Mouse (Mus musculus) limb, embryonic 14.5 days (tissue): Measurements from ENCODE around the gene Ccdc184. TPM values are rescaled to one million over a fixed set of nuclear protein-coding genes. Genes with fewer than 3 reads are reported as not detected.

ENCODE experiments used
- ATAC-seq: fragments of 200-750 bp; cut with Nextera tagmentation; 2 replicates; pipeline ENCODE4 v1.8.0; 2017; ENCODE audit warnings: low read depth, moderate number of reproducible peaks, moderate TSS enrichment; ENCODE audit not compliant: low FRiP score
- DNase-seq: peaks from one replicate; pipeline ENCODE4 v3.0.0-alpha.2; 2015; ENCODE audit warnings: low spot score
- H3K27ac ChIP-seq: fragments of 300-500 bp; sonication (generic); replicated peaks from 2 replicates; pipeline ENCODE4 v1.5.1; 2014; ENCODE audit warnings: low read depth, mild to moderate bottlenecking, low read length, moderate library complexity, mixed read lengths
- H3K27me3 ChIP-seq: fragments of 300-500 bp; sonication (generic); 2 replicates; pipeline ENCODE4 v1.6.1; 2014; ENCODE audit warnings: low read length, mixed read lengths; ENCODE audit not compliant: control insufficient read depth, insufficient read depth
- H3K36me3 ChIP-seq: fragments of 300-500 bp; sonication (generic); 2 replicates; pipeline ENCODE4 v1.6.1; 2014; ENCODE audit warnings: mild to moderate bottlenecking, low read length, moderate library complexity, mixed read lengths; ENCODE audit not compliant: control insufficient read depth, insufficient read depth
- H3K4me1 ChIP-seq: fragments of 300-500 bp; sonication (generic); 2 replicates; pipeline ENCODE4 v1.6.1; 2014; ENCODE audit warnings: antibody characterized with exemption, low read length, mixed read lengths; ENCODE audit not compliant: control insufficient read depth, insufficient read depth
- H3K4me2 ChIP-seq: fragments of 300-500 bp; sonication (generic); replicated peaks from 2 replicates; pipeline ENCODE4 v1.6.1; 2014; ENCODE audit warnings: low read depth, mild to moderate bottlenecking, low read length, moderate library complexity; ENCODE audit not compliant: severe bottlenecking
- H3K4me3 ChIP-seq: fragments of 300-500 bp; sonication (generic); replicated peaks from 2 replicates; pipeline ENCODE4 v1.5.1; 2014; ENCODE audit warnings: low read length
- H3K9ac ChIP-seq: fragments of 300-500 bp; sonication (generic); 2 replicates; pipeline ENCODE4 v1.6.1; 2014; ENCODE audit warnings: mild to moderate bottlenecking, low read depth, low read length, moderate library complexity; ENCODE audit not compliant: severe bottlenecking
- H3K9me3 ChIP-seq: fragments of 300-500 bp; sonication (generic); 2 replicates; pipeline ENCODE4 v1.6.1; 2016; ENCODE audit warnings: low read length; ENCODE audit not compliant: control insufficient read depth
- POLR2A ChIP-seq: fragments of 200-500 bp; IDR thresholded peaks from 2 replicates; pipeline ENCODE4 v1.8.0; 2012; ENCODE audit warnings: inconsistent platforms, mild to moderate bottlenecking, moderate library complexity, borderline replicate concordance; ENCODE audit not compliant: insufficient read depth, insufficient read length; ENCODE audit errors: extremely low read depth
- WGBS: fragments of 180-500 bp; shearing (Covaris S2); extraction: QIAGEN DNeasy Blood & Tissue Kit; methylation state at CpG from one replicate; pipeline ENCODE4 v1.1.7; 2014; 5-methylcytosine and 5-hydroxymethylcytosine counted together
- polyA plus RNA-seq, 2 experiments: library from polyadenylated mRNA; depleted of rRNA in 1 of 2; stranded (reverse) in 1 of 2; unstranded in 1 of 2; fragments of >200 nt; fragmentation: Nextera tagmentation in 1 of 2; extraction: Ambion mirVana in 1 of 2; gene quantifications; 2 replicates each; pipeline versions ENCODE4 v1.2.1 to v1.2.3; 2012 to 2014

Ccdc184 gene
- polyA plus RNA-seq (2012; rRNA removed) = 0.23 and 0.33 TPM in 2 replicates
- polyA plus RNA-seq (2014; fragmentation: Nextera tagmentation; extraction: Ambion mirVana) = 0.10 and 0.37 TPM in 2 replicates

DNA sequence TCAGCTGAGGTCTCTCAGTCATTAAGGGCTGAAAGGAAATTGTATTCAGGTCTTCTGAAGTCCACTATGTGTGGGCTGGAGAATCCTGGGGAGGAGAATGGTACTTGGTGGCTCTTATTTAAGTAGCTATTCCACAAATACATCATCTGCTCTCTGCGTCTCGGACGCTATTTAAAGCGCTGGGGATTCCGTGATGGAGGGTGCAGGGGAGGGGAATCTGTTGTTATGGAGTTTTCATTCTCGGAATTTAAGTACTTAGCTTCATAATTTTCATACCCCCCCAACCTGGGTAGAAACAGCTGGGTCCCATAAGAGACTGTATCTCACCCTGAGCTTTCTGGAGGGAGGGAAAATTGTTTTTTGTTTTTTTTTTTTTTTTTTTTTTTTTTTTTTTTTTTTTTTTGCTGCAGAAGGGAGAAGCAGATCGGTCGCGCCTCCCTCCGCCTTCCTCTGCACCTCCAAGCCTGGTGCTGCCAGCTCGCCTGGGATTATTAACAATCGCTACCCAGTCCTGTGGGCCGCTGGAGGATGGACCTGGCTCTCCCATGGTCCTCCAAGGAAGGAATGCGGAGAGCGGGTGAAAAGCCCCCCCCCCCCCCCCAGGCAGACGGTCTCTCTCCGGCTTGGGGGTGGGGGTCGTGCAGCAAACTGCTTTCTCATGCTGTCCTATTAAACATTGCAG lies at the start of gene Ccdc184:
TSS of gene Ccdc184 (plus strand) at position 196 of the 682 bp plus-strand sequence.
- WGBS = 2% methylated on average over 18 of the region's 18 CpGs

DNA sequence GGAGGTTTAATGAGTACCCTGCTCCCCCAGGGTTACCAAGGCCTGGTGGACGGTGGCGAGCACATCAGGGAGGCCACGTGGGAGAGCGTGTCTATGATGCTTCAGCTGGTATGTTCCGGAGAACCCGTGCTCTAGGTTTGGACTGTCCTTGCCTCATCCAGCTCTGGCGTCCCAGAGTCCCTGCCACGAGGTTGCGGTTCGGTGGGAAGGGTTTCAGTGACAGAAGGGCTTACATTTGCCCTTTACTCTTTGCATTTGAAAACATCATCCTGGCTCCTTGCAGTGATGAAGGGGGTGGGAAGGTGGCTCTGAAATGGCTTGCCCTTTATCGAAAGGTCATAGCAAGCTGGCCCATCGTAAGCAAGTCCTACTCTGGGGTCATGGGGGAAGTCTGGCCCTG lies 47.6 kb upstream of the Ccdc184 start:
- H3K4me2 ChIP-seq = no peak overlapping the region
- H3K27me3 ChIP-seq = no peaks in the 10 kb centered on the region
- no peak for TF ChIP-seq POLR2A
- no peak overlapping the region for H3K9ac ChIP-seq
- DNase-seq (no peak), ATAC-seq (no peak)
- 87% methylated on average over 12 of the region's 12 CpGs for WGBS
- H3K9me3 ChIP-seq = no peaks in the 10 kb centered on the region
- H3K36me3 ChIP-seq = peaks cover 93% of the 10 kb centered on the region
- H3K4me1 ChIP-seq = no peaks in the 10 kb centered on the region
- no peak overlapping the region for H3K27ac ChIP-seq
- H3K4me3 ChIP-seq = no peak overlapping the region

More for the DNA sequence above, at the start of gene Ccdc184:
- Histone ChIP-seq H3K9me3 (no peaks in the 10 kb centered on the region), H3K27me3 (peaks cover 58% of the 10 kb centered on the region), H3K27ac (no peak within 1 kb of the TSS), H3K4me1 (no peaks in the 10 kb centered on the region; the same call in 1 of the 2 replicates), H3K4me2 (peak within 1 kb of the TSS; percentile 76), H3K9ac (no peak within 1 kb of the TSS), H3K36me3 (no peaks in the 10 kb centered on the region), H3K4me3 (peak within 1 kb of the TSS; percentile 45)
- ATAC-seq = peak; percentile 12; the same call in 1 of the 2 replicates
- no peak for TF ChIP-seq POLR2A
- DNase-seq = no peak

DNA sequence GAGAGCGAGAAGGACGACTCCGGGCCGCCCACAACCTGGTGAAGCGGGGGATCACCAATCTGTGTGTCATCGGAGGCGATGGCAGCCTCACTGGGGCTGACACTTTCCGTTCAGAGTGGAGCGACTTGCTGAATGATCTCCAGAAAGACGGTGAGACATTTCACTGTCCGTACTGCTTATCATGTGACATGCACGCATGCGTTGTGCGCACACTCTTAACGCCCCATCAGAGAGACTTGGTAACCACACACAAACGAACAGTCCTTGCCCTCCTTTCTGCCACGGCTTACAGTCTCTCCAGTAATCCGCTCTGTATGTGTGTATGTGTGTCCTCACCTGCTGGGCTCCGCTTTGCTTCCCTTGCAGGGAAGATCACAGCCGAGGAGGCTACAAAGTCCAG lies 46.1 kb upstream of the Ccdc184 start:
- Histone ChIP-seq H3K27ac (no peak overlapping the region), H3K4me1 (no peaks in the 10 kb centered on the region), H3K9me3 (no peaks in the 10 kb centered on the region), H3K36me3 (peaks cover 95% of the 10 kb centered on the region), H3K27me3 (no peaks in the 10 kb centered on the region), H3K9ac (no peak overlapping the region), H3K4me2 (no peak overlapping the region), H3K4me3 (no peak overlapping the region)
- 93% methylated on average over 20 of the region's 20 CpGs for WGBS
- DNase-seq (no peak), ATAC-seq (no peak)
- TF ChIP-seq POLR2A = no peak

DNA sequence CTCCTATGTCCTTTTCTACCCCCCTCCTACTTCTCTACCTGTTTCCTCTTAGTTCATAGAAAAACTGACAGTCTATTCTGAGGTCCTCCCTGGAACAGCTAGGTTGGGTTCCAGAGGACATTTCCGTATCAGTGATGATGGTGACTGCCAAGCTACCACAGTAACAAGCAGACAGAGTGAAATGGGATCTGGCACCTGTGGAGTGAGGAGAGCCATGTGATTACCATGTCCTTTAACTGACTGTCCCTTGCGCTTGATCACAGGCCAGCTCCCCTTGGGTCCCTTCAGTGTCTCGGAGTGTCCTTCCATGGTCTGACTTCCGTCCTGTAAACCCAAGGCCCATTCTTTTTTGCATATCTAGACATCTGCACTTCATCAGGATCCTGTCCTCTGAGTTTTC lies 36.0 kb upstream of the Ccdc184 start:
- H3K36me3 ChIP-seq = peaks cover 96% of the 10 kb centered on the region

DNA sequence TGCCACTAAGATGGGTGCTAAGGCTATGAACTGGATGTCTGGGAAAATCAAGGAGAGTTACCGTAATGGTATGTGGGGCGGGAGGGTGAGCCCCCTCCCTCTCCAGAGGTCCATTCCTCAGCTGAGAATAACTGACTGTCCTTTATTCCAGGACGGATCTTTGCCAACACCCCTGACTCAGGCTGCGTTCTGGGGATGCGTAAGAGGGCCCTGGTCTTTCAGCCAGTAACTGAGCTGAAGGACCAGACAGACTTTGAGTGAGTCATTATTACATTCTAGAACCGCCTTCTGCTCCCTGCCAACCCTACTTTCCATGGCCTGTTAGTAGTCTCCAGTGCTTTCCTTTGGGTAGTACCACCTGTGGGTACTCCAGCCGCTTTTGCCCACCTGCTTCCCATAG lies 35.5 kb upstream of the Ccdc184 start:
- WGBS = 93% methylated on average over 7 of the region's 7 CpGs

More for the DNA sequence above, 36.0 kb upstream of the Ccdc184 start:
- Histone ChIP-seq H3K27me3 (no peaks in the 10 kb centered on the region), H3K4me3 (no peak overlapping the region), H3K9ac (no peak overlapping the region), H3K9me3 (no peaks in the 10 kb centered on the region), H3K27ac (no peak overlapping the region), H3K4me2 (no peak overlapping the region), H3K4me1 (no peaks in the 10 kb centered on the region)
- ATAC-seq (no peak), DNase-seq (no peak)
- TF ChIP-seq POLR2A = no peak
- WGBS = 90% methylated on average over 4 of the region's 4 CpGs

More for the DNA sequence above, 35.5 kb upstream of the Ccdc184 start:
- no peaks in the 10 kb centered on the region for H3K4me1 ChIP-seq
- H3K36me3 ChIP-seq = peaks cover 96% of the 10 kb centered on the region
- no peak for DNase-seq
- H3K27me3 ChIP-seq = no peaks in the 10 kb centered on the region
- ATAC-seq = no peak
- no peaks in the 10 kb centered on the region for H3K9me3 ChIP-seq
- H3K4me3 ChIP-seq = no peak overlapping the region
- H3K9ac ChIP-seq = no peak overlapping the region
- no peak for TF ChIP-seq POLR2A
- H3K27ac ChIP-seq = no peak overlapping the region
- H3K4me2 ChIP-seq = no peak overlapping the region
